Mouse (Mus musculus) c-Kit-positive CD71-positive TER-119-positive erythroid progenitor cells, embryonic 14.5 days (primary cell): ENCODE results near the gene Il1rapl1.

Experiments used
- DNase-seq: peaks from one replicate; pipeline ENCODE4 v3.0.0-alpha.2; 2013; ENCODE audit warnings: low spot score

Il1rapl1 gene

DNA sequence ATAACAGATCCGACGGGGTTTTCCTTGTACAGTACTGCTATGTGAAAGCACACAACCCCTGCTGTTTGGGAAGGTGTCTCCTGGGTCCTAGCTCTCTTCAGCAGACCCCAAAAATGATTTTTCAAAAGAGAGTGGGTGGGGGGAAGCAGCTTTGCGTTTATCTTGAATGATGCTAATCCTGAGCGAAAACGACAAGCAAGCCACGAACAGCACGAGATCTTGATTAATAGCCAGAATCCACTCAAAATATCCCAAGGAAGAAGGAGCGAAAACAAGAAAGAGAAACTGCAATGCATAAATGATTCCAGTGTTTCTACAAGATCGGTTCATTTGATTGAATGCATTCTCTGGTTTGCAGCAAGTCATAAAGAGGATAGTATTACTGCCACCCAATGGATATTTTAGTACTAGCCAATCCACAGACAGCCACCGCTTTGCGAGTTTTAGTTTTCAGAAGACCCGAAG is at the start of gene Il1rapl1:
TSS of gene Il1rapl1 (minus strand) at position 37 of the 465 bp plus-strand sequence.
- no peak for DNase-seq

DNA sequence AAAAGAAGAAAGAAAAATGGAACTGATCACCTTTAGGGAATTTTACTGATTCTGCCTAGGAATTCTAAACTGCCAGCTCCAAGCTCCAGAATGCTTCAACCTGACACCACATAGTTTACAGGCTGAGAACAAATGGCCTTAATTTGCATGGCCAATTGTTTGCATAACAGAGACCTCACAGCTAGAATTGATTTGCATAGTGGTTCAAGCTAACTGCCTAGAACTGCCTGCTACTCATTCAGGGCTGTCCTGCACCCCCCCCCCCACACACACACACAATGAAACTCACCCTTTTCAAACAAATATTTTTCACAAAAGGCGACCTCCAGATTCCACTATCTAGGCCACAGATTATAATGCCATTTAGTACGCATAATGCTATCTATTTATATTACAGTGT is 42.6 kb upstream of the Il1rapl1 start:
- no peak for DNase-seq

DNA sequence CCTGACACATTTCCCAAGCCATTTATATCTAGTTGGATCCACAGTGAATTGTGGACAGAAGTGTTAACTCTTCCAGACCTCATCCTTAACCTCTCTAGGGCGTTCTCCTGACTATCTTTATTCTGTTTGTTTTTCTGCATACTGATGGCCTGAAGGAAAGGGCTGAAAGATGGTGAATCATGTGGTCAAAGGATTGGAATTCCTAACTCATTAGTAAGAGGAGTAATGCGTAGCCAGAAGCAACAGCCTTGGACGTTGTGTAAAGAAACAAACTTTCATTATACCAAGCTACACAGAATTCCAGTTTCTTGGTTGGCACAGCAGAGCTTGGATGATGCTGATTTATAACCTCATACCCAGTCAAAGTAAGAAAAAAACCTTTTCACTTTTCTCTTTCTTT is 10.2 kb upstream of the Il1rapl1 start:
- no peak for DNase-seq

DNA sequence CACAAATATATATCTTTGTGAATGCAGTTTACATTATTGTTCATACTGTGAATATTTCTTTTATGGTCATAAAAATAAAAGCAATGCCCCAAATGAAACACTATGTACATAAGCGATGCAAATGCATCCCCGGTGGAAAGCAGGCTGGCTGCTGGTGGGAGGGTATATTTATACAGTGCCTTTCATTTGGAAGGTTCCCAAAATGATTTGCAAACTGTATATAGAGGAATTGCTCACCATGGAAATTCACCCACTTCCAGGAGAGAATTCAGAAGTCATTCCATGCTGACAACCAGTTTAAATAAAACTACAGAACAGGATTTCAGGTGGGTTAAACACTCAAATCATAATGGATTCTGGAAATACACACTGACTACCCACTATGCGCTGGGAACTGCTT is 4.6 kb upstream of the Il1rapl1 start:
- DNase-seq, result no peak

DNA sequence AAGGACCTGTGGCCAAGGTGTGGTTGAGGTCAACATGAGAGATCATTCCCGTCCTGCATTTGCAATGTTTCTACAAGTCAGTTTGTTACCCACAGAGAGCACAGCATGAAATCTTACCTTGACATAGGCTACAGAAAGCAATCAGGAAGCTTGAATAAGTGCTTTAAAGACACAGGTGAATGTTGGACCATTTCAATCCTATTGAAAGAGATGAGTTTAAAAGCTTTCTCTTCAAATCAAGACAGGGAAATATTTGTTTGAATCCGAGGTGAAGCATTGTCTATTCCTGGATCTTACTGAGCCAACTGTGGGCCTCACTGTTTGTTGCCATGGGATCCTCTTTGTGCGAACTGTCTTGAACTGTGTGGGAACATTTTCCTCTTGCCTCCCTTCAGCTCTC is 2.4 kb upstream of the Il1rapl1 start:
- DNase-seq, result no peak

DNA sequence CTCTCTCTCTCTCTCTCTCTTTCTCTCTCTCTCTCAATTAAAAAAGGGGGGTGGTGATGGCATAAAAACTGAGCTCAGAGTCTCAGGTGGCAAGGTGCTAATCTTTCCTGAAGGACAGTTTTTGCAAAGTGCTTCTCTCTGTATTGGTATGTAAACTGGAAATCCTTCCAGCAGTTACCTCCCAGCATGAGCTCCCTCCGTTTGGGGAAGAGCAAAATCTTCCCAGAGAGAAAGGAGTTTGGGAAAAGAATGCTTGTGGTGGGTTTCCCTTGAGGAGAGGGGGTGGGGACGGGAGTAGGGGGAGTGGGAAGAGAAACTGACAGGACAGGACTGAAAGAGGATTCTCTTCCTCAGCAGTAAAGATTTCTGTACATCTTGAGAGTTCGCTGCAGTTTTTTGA is 881 bp upstream of the Il1rapl1 start:
- no peak for DNase-seq

DNA sequence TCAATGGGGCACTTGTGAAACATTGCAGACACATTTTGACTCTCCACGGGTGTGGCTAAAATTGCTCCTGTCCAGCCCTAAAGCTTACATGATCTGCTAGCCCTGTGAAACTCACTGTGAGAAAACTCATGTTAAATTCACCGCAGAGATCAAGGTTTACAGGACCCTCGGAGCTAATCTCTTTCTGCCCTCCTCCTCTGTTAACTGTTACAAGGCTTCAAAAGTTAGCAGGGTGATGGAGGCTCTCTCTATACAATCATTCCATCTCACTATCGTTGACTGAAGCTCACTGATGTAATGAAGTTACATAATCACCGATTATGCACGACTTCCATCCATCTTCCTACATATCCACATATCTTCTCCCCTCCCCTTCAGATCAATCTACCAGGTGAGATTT is 1.9 kb downstream of the Il1rapl1 start:
- DNase-seq, result no peak

DNA sequence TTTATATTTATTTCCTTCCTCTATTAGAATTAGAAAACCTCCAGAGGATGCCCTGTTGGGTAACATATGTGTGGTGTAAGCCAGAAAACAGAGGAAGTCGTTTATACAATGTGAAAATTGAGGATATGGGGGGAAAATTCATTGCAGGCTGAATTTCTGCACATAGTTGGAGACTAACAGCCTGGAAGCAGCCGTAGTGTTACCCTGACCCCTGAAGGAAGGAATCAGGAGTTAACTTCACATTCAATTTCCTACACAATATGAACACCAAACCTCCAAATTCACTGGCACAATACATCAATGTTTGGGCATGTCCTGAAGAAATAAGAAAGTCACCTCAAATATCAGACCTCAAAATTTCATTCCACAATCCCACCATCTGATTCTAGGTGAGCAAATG is 3.2 kb downstream of the Il1rapl1 start:
- no peak for DNase-seq

DNA sequence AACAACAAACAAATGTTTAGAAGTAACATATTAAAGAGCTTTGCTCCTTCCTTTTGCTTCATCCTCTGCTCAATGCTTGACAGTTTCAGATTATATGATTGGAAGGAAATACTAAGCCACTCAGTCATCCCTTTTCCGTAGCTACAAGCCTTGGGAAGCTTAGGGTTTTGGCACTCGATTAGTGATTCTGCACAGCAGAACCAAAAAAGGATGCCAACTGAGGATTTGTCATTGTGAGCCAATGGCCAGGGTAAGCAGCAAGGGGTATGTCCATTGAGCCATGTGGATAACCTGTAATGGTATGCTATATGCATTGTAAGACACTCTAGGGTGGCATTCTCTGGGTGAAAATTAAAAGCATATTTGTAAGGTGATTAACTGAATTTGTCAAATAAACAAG is 5.7 kb downstream of the Il1rapl1 start:
- DNase-seq, result no peak

DNA sequence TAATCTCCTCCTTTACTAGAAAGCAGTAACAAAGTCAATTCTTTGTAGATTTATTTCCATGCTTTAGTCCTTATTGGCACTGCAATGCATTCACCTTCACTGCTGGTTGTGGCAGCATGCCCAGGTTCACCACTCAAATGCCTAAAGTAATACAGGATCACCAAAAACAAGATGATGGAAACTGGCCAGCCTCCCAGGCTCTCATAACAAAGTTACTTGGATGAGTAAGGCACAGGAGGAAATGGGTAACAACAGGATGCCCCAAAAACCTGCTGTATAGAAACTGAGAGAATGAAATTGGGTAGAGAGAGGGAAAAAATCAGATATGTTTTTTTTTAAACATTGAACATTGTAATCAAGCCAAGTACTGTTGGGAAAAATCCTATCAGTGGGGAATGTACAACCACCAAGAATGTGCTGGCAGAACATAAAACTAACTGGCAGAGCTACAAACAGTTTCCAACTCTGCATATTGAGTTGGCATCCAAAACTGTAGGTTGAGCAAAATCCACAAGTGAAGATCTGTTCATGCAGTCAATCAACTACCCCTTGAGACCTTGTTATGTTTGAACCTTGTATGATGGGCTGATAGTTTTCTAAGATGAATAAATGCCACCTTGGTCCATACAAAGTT is 21.4 kb downstream of the Il1rapl1 start:
- DNase-seq, result no peak

DNA sequence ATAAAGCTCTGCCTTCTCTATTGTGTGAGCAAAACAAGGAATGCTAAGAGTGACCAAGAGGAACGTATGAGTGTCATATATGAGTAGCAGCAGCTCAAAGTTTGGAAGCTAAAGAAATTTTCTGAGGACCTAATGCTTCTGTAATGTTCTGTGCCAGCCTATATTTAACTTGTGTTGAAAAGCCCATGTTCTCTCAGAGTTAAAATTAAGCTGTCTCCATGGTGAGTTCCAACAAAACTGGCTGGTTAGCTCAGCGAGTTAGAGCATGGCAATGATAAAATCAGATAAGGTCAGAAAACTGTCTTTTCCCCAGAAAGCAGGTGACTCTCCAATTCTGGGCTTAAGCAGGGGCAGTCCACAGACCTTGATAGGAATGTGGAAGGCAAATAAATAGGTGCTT is 25.6 kb downstream of the Il1rapl1 start:
- no peak for DNase-seq

DNA sequence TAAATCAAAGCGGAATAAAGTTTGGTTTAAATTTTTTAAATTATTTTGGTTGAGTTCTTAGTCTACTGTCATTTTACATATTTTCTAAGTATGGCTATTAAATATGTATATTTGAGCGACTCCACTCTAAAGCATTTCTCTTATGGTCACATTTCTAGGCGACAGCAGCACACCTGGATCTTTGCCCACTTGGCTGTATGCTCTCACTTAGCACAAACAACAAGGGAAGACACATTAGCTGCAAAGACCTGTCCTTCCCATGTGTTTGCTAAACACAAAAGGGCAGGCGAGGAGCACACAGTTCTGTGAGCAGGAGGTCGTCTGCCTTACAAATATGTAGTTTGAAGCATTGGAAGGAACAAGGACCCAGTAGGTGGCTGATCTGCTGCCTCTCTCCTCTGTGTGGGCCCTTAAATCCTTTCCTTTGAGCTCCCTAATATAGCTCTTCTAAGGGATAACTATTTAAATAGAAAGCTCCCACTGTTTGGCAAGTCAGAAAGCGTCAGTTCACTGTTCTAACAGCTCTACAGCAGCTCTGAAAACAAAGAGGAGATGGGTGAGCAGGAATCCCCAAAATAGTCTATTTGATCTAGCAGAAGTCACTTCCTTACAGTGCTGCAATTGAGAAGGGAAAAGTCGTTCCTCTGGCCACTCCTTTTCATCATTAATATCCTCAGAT is 42.6 kb downstream of the Il1rapl1 start:
- DNase-seq, result no peak

DNA sequence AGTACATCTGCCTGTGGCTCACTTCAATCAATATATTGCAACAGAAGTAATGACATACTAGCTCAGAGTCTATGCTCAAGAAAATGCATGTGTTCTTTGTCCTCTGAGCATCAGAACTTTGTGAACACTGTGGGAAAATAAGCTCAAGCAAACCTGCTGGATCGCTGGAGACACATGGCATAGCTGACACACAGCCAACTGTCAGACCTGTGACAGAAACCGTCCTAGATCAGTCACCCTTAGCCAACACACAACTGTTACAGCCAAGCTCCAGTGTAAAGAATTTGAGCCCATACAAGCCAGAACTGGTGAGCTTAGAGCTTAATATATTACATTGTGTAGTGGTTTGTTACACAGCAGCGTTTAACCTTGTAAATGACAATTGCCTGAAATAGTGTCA is 45.1 kb downstream of the Il1rapl1 start:
- DNase-seq, result no peak

DNA sequence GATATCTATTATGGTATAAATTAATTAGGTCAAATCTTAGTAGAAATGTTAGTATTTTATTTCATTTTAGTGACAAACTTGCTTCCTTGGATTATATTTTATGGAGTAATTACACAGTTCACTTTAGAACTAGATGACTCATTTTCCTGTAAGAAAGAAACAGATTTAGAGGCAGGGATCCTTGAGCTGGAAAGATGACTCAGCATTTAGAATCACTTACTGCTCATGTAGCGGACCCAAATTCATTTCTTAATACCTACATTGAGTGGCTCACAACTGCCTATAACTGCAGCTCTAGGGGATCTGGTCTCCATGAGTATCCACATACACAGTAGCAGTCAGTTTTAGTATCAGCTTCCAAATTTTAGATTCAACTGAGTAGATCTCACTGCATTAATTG is 71.9 kb downstream of the Il1rapl1 start:
- DNase-seq, result no peak

DNA sequence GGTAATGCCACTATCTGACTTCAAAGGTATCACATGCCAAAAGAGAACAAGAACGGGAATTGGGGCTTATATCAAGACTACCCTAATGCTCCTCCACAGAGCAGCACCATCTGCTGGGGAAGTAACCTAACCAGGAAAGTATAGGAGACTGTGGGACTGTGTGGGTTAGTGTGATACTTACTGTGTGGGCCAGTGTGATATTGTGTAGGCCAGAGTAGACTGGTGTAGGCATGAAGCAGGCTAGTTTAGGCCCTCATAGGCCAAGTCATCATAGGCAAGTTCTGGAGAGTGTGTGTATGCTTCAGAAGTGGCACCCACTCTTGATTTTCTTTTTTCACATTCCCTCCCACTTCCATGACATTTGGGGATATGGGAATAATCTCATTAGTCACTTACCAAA is 76.5 kb downstream of the Il1rapl1 start:
- DNase-seq, result no peak

DNA sequence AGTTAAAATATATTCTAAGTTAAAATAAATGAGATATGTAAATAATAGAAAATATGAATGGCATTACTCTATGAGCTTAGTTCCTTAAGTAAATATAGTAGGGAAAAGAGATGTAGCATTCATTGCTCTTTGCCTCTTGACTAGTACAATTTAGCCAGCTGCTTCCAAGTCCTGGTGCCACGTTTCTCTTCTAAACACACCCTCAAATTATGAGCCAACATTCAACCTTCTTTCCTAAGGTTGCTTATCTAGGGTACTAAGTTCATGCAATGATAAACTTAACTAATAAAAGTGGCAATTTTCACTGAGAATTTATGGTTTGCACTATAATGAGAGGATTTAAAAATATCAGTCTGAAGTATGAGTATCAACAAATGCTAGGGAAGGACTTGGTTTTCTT is 218.3 kb downstream of the Il1rapl1 start:
- DNase-seq, result no peak

DNA sequence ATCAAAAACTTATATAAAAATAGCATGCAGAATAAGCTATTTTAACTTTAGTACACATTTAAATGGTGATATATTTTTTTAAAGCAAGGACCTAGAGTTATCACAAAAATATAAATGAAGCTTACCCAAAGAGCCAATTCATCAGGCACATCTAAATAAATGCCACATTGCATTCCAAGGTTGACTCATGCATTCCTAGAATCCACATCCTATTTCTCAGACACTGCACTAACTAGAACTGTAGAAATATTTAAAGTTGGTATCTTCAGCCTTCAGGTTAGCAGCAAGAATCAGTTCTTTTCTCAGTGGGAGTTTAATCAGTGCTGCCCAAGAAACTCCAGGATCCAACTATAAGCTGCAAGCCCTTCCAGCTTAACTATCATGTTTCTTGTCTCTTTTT is 223.5 kb downstream of the Il1rapl1 start:
- DNase-seq, result no peak

DNA sequence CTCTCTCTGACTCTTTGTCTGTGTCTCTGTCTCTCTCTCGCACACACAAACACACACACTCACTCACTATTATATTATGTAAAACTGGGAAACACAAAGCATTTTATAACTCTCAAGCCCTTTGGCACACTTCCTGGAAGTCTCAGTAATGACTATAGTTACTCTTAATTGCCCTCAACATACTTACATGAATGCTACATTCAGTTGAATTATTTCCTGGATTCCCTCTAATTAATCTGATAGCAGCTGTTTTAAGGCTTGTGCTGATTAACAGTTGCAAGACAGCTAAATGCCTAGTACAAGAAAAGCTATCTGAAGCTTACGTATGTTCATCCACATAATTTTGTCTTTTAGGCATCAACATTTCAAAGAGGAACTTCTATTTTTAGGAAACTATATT is 261.3 kb downstream of the Il1rapl1 start:
- no peak for DNase-seq

DNA sequence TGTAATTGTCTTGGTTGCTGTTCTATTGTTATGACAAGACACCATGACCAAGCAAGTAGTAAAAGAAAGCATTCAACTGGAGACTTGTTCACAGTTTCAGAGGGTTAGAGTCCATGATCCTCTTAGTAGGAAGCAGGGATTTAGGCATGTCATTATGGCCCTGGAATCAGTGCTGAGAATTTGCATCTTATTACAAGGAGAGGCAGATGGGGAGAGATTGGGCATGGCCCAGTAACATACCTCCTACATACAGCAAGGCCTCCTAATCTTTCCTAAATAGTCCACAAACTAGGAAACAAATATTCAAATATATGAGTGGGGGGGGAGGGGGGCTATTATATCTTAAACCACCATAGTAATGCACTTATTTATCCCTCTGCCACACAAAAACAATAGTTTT is 301.6 kb downstream of the Il1rapl1 start:
- DNase-seq, result no peak

DNA sequence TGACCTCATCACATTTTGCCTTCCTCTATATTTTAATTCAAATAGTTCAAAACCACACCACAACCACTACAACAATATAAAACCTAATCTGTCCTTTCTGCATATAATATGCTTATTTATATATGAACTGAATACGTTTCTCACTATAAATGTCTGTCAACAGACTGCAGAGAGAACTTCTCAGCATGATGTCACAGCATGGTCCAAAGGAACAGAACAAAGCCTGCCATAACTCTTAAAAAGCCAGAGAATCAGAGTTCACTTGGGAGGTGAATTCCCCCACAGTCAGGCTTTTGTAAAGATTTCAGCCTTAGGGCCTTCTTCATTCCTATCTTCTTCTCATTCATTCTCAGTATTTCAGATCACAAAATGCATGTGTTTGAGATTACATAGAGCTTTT is 307.7 kb downstream of the Il1rapl1 start:
- no peak for DNase-seq

DNA sequence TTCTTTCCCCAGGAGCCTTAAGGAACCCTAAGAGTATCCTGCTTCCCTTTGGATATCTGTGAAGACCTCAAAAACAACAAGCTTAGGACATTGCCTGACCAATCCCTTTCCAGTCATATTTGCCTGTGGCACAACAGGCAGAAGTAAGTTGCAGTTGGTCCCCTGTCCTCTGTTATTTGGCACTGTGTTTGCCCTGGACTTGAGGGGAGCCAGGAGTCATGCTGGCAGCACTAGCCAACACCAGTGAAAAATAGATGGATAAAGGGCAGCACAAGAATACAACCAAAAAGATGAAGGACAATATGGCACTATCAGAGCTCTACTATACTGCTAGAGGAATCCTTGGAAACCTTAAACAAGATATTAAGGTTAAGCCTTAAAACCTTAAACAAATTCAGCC is 322.4 kb downstream of the Il1rapl1 start:
- no peak for DNase-seq

DNA sequence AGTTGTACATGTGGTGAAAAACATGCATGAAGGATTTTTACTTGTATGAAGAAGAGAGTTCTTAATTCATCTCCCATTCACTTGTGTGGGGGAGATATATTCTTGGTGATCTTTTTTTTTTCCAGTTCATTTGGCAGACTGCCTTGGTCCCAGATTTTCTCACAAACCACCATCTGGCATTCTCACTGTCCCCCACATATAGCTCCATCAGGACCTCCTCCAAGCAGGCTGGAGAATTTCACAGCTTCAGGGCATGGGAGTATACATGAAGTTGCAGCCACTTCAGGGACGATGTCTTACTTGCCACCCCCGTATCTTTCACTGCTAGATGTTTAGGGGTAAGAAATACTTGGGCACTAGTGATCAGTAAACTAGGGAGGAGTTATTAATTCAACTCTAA is 404.9 kb downstream of the Il1rapl1 start:
- DNase-seq, result no peak

DNA sequence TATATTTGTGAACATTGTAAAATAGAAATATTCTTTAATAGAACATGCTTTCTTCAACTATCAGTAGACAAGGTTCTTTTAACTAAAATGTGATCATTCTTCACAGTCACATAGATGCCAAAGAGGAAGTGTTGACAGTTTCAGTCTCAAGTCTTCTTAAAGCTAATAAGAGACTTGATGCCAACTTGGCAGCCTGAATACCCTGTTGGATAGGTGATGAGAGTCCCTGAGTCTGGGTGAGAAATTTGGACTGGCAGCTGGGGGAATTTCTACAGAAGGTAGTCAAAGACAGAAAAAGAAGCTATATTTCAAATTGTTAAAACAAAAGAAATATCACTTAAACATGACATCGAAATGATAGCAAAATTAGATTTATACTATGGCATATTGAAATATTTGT is 451.6 kb downstream of the Il1rapl1 start:
- no peak for DNase-seq

DNA sequence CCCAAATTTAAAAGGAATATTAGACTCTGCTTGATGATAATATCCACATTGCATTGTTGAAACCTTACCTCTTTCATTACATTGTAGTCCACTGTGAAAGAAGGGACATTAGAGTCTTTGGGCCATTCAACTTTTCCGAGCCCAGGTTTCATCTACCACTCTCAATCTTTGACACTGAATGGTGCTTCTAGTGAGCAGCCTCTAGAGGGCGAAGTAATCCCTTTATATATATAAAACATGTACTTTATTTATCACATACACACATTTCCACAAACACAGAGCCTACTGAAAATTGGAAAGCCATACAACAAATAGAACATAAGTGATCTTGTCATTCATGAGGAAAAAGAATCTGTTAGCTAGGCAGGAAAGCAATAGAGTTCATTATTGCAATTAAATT is 459.8 kb downstream of the Il1rapl1 start:
- no peak for DNase-seq
